Mouse (Mus musculus) intestine, embryonic 15.5 days (tissue): ENCODE results near the gene Xk. TPM values are rescaled to one million over a fixed set of nuclear protein-coding genes. Genes with fewer than 3 reads are reported as not detected.
"Not testable (repeated sequence)": the region's sequence is repeated elsewhere in the genome, so short reads cannot be mapped to it uniquely, and the experiment has no call there.

ENCODE experiments used
- ATAC-seq: fragments of 200-750 bp; cut with Nextera tagmentation; 2 replicates; pipeline ENCODE4 v1.8.0; 2017; ENCODE audit warnings: moderate TSS enrichment, moderate library complexity
- H3K27ac ChIP-seq: fragments of 300-500 bp; sonication (generic); 2 replicates; pipeline ENCODE4 v1.5.1; 2015; ENCODE audit warnings: mild to moderate bottlenecking, inconsistent platforms
- H3K27me3 ChIP-seq: fragments of 300-500 bp; sonication (generic); replicated peaks from 2 replicates; pipeline ENCODE4 v1.6.1; 2015; ENCODE audit warnings: inconsistent platforms
- H3K36me3 ChIP-seq: fragments of 300-500 bp; sonication (generic); 2 replicates; pipeline ENCODE4 v1.6.1; 2015; ENCODE audit warnings: inconsistent platforms
- H3K4me1 ChIP-seq: fragments of 300-500 bp; sonication (generic); replicated peaks from 2 replicates; pipeline ENCODE4 v1.6.1; 2015; ENCODE audit warnings: inconsistent platforms
- H3K4me2 ChIP-seq: fragments of 300-500 bp; sonication (generic); replicated peaks from 2 replicates; pipeline ENCODE4 v1.6.1; 2015; ENCODE audit warnings: mild to moderate bottlenecking, inconsistent platforms
- H3K4me3 ChIP-seq: fragments of 300-500 bp; sonication (generic); replicated peaks from 2 replicates; pipeline ENCODE4 v1.5.1; 2015; ENCODE audit warnings: inconsistent platforms
- H3K9ac ChIP-seq: fragments of 300-500 bp; sonication (generic); 2 replicates; pipeline ENCODE4 v1.6.1; 2015; ENCODE audit warnings: inconsistent platforms
- H3K9me3 ChIP-seq: fragments of 300-500 bp; sonication (generic); 2 replicates; pipeline ENCODE4 v1.6.1; 2016; ENCODE audit warnings: inconsistent platforms
- WGBS: fragments of 180-500 bp; shearing (Covaris S2); methylation state at CpG from one replicate; pipeline ENCODE4 v1.1.7; 2015; 5-methylcytosine and 5-hydroxymethylcytosine counted together
- polyA plus RNA-seq: library from polyadenylated mRNA; unstranded; fragments of >200 nt; fragmentation: Nextera tagmentation; extraction: Ambion mirVana; gene quantifications from 2 replicates; pipeline ENCODE4 v1.2.1, GENCODE M21; 2015

Gene Xk
- polyA plus RNA-seq, 1 experiment from 2014 or later, result 4.1 TPM

DNA sequence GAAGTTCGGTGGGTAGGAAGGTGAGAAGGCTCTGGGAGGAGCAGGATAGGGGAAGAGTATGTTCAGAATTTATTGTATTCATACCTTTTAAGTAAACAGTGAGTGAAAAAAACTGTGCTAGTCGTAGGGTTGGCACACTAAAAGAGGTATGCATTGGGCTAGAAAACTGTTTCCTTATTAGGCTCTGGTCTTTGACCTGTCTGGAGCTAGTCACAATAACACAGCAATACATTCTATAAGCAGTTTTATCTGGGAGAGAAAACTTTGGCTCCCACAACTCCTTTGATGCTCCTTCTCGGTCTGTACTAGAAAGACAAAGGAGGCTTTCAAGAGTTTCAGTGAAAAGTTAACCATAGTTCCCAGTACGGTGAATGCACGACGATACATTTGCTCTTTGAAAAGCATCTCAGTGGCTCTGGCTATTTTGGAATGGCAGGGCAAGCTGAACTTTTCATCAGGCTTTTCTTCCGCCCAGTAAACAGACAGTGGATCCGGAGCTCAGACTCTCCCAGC is 553 bp upstream of the Xk start:
- H3K27ac ChIP-seq, result no peak overlapping the region
- 23% methylated on average over 8 of the region's 8 CpGs for WGBS
- no peak overlapping the region for H3K9ac ChIP-seq
- no peaks in the 10 kb centered on the region for H3K4me1 ChIP-seq
- no peaks in the 10 kb centered on the region for H3K36me3 ChIP-seq
- ATAC-seq, result peak; percentile 66
- H3K4me2 ChIP-seq, result peak overlapping the region; percentile 55
- no peaks in the 10 kb centered on the region for H3K27me3 ChIP-seq
- no peaks in the 10 kb centered on the region for H3K9me3 ChIP-seq
- peak overlapping the region; percentile 52 for H3K4me3 ChIP-seq

DNA sequence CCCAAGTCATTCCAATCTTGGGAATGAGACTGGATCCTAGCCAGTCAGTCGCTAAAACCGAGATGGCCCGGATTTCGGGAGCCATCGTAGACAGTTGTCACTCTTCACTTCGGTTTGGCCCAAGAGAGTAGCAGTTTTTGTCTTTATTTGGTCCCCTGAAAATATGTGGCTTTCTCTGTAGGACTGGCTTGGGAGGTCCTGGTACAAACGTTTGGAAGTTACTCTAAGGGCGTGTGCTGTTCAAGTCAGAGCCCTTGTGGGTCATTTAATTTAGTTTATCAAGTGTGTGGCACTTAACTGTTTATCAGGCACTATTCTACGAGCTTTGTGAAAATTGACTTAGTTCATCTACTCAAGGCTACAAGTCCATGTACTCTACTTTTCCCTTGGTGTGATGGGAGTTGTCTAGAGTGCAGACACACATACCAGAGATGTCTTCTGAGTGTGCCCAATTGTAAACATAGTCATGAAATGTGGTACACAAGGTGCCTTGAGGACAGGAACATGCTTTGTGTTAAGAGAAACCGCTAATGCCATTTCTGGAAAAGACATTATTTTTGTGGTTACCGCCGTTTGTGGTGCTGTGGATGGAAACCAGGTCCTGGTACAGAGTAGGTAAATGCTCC is 934 bp downstream of the Xk start:
- Histone ChIP-seq H3K9ac (peak overlapping the region; percentile 44), H3K9me3 (no peaks in the 10 kb centered on the region), H3K27me3 (no peaks in the 10 kb centered on the region), H3K36me3 (no peaks in the 10 kb centered on the region), H3K4me2 (peak overlapping the region; percentile 55), H3K4me1 (no peaks in the 10 kb centered on the region), H3K4me3 (peak overlapping the region; percentile 52), H3K27ac (no peak overlapping the region)
- no peak for ATAC-seq
- WGBS, result 55% methylated on average over 12 of the region's 12 CpGs

DNA sequence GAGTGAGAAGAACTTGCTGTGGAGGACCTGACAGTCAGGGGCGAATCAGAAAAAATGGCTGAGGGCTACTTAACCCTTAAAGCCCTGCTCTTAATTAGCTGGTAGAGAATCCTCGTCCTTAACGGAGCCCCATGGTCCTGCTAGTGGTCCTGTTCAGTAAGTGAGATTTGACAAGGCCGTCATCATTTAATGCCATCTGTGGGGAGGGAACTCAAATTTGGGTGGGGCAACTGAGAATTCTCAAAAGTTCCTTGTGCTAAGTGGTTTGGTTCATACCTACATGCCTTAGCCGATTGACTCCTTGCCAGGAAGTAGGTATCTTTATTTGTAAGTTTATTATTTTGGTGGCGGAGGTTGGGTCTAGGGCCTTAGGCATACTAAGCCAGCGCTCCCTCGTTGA is 1.8 kb downstream of the Xk start:
- no peaks in the 10 kb centered on the region for H3K9me3 ChIP-seq
- no peaks in the 10 kb centered on the region for H3K36me3 ChIP-seq
- H3K27me3 ChIP-seq, result no peaks in the 10 kb centered on the region
- no peak overlapping the region for H3K9ac ChIP-seq
- ATAC-seq, result no peak
- 77% methylated on average over 8 of the region's 8 CpGs for WGBS
- H3K4me2 ChIP-seq, result no peak overlapping the region
- H3K4me3 ChIP-seq, result no peak overlapping the region
- H3K27ac ChIP-seq, result no peak overlapping the region
- H3K4me1 ChIP-seq, result no peaks in the 10 kb centered on the region

DNA sequence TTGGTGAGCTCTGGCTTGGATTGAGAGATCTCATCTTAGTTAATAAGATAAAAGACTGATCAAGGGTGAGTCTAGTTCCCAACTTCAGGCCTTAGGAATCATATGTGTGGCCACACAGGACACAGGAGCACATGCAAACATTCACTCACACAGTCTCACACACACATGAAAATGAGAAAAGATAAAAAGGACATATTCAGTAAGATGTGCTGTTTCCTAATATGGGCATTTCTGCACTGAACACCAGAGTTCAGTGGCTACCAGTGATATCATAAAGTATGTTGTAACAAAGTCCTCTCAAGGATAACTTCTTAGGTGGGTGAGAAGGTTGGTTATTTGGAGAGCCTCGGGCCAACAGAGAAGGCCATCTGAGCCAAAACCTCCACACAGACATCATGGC is 10.9 kb downstream of the Xk start, which contains the start of gene H2al1m:
H2al1m (plus strand) TSS at position 301 of the 400 bp plus-strand sequence.
- WGBS, result no CpG with 5 or more reads among the region's 1 CpGs

DNA sequence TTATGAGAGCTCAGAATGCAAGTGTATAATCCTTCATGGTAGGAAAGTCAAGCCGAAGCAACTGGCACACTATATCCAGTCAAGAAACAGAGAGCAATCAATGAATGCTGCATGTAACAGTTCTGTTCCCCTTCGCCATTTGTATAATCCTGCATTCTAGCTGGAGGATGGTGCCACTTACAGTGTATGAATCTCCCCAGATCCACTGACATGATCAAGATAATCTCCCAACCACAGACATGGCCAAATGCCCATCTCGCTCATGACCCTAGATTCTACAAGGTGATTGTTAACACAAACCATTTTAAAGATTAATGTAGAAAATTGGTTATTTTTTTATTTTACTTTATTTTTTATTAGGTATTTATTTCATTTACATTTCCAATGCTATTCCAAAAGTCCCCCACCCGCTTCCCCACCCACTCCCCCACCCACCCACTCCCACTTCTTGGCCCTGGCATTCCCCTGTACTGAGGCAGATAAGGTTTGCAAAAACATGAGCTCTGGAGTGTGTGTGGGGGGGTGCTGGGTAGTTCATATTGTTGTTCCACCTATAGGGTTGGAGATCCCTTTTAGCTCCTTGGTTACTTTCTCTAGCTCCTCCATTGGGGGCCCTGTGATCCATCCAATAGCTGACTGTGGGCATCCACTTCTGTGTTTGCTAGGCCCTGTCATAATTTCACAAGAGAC is 20.7 kb downstream of the Xk start:
- H3K4me1 ChIP-seq, H3K27ac ChIP-seq, H3K9ac ChIP-seq, ATAC-seq, H3K36me3 ChIP-seq, H3K9me3 ChIP-seq, H3K4me2 ChIP-seq, H3K27me3 ChIP-seq, H3K4me3 ChIP-seq: not testable (repeated sequence)
- 86% methylated on average over 4 of the region's 4 CpGs for WGBS

More for the DNA sequence above, 10.9 kb downstream of the Xk start, which contains the start of gene H2al1m:
- not testable (repeated sequence) for H3K4me3 ChIP-seq, H3K27me3 ChIP-seq, H3K27ac ChIP-seq, H3K9ac ChIP-seq, H3K4me1 ChIP-seq, H3K36me3 ChIP-seq, H3K4me2 ChIP-seq, H3K9me3 ChIP-seq, ATAC-seq

DNA sequence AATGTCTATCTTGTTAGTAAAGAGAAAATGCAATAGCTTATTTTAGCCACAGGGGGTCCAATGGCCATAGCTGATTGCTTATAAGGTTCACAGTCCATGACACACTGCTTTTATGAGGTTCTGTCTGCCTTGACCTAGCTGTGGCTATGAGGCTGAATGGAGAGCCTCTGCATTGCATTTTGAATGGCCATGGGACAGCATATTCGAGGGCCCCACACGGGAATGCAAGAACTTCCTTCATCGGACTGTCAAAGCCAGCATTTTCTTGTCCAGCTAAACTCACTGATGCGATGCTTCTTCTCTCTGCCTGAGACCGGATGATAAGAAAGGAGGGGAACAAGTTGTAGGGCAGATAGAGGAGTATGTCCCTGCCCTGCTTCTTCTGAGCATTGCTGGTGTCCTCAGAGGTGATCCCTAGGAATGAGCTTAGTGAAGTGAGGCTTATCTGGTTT is 25.9 kb downstream of the Xk start:
- Histone ChIP-seq H3K9ac (no peak overlapping the region), H3K27me3 (no peaks in the 10 kb centered on the region), H3K27ac (no peak overlapping the region), H3K9me3 (no peaks in the 10 kb centered on the region), H3K4me2 (no peak overlapping the region), H3K4me3 (no peak overlapping the region), H3K36me3 (no peaks in the 10 kb centered on the region), H3K4me1 (no peaks in the 10 kb centered on the region)
- ATAC-seq, result no peak
- 83% methylated on average over 5 of the region's 5 CpGs for WGBS

DNA sequence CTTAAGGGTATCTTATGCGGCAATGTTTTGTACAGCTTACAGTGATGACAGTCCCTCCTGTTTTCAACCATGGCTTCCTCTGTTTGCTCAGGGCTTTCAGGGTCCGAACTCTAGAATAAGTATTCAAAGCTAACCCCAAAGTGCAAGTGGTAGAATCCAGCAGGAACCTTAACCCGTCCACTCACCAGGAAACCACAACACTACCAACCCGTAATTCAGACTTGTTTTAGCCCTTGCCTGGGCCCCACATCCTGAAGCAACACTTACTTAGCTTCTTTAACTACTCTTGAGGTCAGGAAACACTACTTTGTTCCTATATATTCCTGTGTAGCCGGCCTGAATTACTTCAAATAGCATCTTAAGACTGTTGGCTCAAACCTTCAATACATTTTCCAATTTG is 30.2 kb downstream of the Xk start:
- Histone ChIP-seq H3K27ac (no peak overlapping the region), H3K4me1 (no peaks in the 10 kb centered on the region), H3K4me2 (no peak overlapping the region), H3K27me3 (no peaks in the 10 kb centered on the region), H3K4me3 (no peak overlapping the region), H3K9ac (no peak overlapping the region), H3K36me3 (no peaks in the 10 kb centered on the region), H3K9me3 (no peaks in the 10 kb centered on the region)
- no peak for ATAC-seq
- 77% methylated on average over 5 of the region's 5 CpGs for WGBS

DNA sequence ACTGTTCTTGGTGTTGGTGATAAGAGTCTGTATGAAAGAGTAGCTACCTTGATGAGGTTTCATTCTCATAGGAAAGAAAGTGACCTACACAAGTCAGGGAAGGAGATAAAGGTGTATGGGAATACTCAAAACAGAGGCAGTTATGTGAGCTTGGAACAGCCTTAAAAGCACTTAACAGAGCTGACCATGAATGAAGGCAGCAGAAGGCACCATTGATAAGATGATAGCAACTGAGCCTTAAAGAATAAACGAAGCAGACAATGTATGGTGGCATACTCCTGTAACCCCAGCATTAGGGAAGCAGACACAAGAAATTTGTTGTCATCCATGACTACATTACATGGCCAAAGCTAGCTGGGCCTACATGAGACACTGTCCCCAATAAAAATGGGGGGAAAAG is 30.9 kb downstream of the Xk start:
- 71% methylated on average over 1 of the region's 1 CpGs for WGBS
- H3K9ac ChIP-seq, result no peak overlapping the region
- no peak for ATAC-seq
- no peaks in the 10 kb centered on the region for H3K4me1 ChIP-seq
- H3K4me2 ChIP-seq, result no peak overlapping the region
- H3K9me3 ChIP-seq, result no peaks in the 10 kb centered on the region
- H3K27me3 ChIP-seq, result no peaks in the 10 kb centered on the region
- no peak overlapping the region for H3K27ac ChIP-seq
- no peaks in the 10 kb centered on the region for H3K36me3 ChIP-seq
- no peak overlapping the region for H3K4me3 ChIP-seq

DNA sequence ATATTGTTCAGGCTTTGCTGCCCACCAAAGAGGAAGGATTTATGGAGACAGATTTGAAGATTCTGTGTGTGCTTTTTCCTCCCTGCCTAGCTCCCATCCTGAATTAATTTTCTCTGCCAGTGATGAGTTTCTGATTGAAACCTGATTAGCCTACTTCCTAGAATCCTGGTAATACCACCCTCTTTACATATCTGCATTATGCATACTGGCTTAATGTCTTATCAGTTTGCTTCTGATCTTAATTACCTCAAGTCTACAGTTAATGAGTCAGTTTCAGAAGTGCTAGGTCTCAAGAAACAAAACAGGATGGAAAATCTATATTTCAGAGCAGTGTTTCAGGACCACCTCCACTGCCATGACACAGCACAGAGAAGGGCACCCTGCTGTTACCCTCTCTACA is 43.9 kb downstream of the Xk start:
- not testable (repeated sequence) for H3K36me3 ChIP-seq, H3K4me2 ChIP-seq

DNA sequence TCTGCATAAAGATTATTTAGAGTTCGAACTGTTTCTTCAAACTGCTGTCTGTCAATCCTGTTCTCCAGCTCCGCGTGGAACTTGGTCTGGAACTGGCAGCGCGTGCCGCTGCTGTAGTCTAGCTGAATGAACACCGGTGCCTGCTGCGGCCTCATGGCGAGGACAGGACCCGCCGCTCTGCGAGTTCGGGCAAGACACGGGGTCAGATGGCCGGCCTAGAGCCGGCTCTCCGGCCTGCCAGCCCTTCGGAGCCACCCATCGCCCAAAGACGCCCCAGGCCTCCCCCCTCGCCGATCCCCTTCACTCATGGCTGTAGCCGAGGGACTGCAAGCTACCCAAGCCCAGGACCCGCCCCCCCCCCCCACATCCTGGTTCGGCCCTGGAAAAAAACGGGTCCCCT is 55.4 kb downstream of the Xk start:
- H3K27ac ChIP-seq, H3K4me2 ChIP-seq, H3K9ac ChIP-seq, H3K36me3 ChIP-seq, H3K4me3 ChIP-seq, H3K9me3 ChIP-seq, H3K4me1 ChIP-seq, H3K27me3 ChIP-seq, ATAC-seq: not testable (repeated sequence)
- 91% methylated on average over 26 of the region's 26 CpGs for WGBS

More for the DNA sequence above, 43.9 kb downstream of the Xk start:
- not testable (repeated sequence) for H3K27ac ChIP-seq, H3K9ac ChIP-seq, H3K4me1 ChIP-seq, H3K4me3 ChIP-seq, H3K27me3 ChIP-seq, H3K9me3 ChIP-seq, ATAC-seq

DNA sequence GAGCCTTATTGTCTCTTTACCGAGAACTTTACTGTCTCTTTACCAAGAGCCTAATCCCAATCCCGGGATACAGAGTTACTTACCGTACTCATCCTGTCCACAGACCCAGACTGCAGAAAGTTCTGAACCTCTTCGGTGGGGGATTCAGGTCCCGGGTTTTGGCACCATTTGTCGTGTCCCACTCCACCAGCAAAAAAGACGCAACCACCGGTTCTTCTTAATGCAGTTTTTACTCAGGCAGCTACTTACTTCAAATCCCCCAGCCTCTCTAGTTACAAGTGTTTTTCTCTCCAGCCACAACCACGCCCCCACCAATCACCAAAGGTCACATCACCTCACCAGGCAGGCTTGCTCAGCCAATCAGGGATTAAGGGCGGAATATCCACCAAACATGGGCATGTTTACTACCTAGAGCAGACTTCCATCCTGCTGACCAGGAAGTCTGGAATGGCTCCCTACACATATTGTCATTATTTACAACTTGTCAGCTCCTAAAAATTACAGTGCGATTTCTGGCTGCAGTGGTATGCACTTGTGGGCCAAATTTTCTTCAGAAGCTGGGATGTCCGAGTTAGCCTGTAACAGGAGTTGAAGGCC is 59.9 kb downstream of the Xk start:
- ATAC-seq, H3K4me1 ChIP-seq, H3K4me3 ChIP-seq, H3K9me3 ChIP-seq, H3K27ac ChIP-seq, H3K9ac ChIP-seq, H3K4me2 ChIP-seq, H3K36me3 ChIP-seq, H3K27me3 ChIP-seq: not testable (repeated sequence)
- WGBS, result 85% methylated on average over 12 of the region's 12 CpGs

DNA sequence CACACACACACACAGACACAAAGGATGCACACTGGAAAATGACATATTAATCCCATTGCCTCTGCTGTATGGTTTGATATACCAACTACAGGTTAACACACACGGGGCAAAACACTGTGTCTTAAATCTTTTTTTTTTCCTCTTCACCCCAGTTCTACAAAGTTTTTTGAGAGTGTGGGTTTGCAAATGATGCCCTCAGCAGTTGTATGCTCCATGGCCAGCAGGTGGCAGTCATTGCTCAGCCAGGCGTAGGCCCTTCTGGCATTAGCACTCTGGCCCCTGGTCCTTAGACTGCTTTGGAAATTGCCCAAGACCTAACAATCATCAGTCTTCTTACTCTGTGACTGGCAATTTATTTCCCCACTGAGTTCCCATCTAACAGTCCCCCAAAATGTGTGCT is 60.5 kb downstream of the Xk start:
- not testable (repeated sequence) for H3K27ac ChIP-seq, H3K27me3 ChIP-seq, H3K9ac ChIP-seq, H3K36me3 ChIP-seq, H3K9me3 ChIP-seq, H3K4me3 ChIP-seq, H3K4me1 ChIP-seq, H3K4me2 ChIP-seq, ATAC-seq
- 40% methylated on average over 2 of the region's 2 CpGs for WGBS

DNA sequence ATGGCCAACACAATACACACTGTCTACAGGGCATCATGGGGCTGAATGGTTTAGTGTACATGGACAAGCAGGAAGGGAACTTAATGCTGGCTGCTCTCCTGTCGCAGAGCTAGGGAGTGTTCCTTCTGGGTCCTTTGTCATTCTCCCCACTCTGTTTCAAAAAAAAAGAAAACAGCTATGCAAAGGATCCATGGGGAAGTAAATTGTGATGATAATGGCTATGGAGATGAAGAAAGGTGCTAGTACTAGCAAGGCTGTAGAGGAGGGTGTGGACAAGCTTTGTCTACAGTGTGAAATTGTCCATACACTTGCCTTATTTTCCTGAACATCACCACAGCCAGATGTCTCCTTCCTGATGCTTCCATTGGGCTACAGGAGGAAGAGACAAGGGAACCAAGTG is 62.4 kb downstream of the Xk start:
- 52% methylated on average over 1 of the region's 1 CpGs for WGBS
- not testable (repeated sequence) for H3K27ac ChIP-seq, H3K4me3 ChIP-seq, H3K4me2 ChIP-seq, H3K27me3 ChIP-seq, H3K9ac ChIP-seq, H3K4me1 ChIP-seq, H3K36me3 ChIP-seq, H3K9me3 ChIP-seq, ATAC-seq
